Mouse (Mus musculus) stomach, embryonic 15.5 days (tissue): ENCODE measurements around the gene Eif2b5. TPM values are rescaled to one million over a fixed set of nuclear protein-coding genes. Genes with fewer than 3 reads are reported as not detected.
A peak's percentile ranks its signal among the peaks of the same experiment; 100 is the strongest.
"Not testable (repeated sequence)": the region's sequence is repeated elsewhere in the genome, so short reads cannot be mapped to it uniquely, and the experiment has no call there.

Source experiments
- ATAC-seq: fragments of 200-750 bp; cut with Nextera tagmentation; 2 replicates; pipeline ENCODE4 v1.8.0; 2017; ENCODE audit warnings: low read depth, moderate number of reproducible peaks, moderate TSS enrichment; ENCODE audit not compliant: insufficient read depth, low FRiP score
- H3K27ac ChIP-seq: fragments of 300-500 bp; sonication (generic); 2 replicates; pipeline ENCODE4 v1.5.1; 2015; ENCODE audit warnings: mild to moderate bottlenecking, inconsistent platforms
- H3K27me3 ChIP-seq: fragments of 300-500 bp; sonication (generic); replicated peaks from 2 replicates; pipeline ENCODE4 v1.6.1; 2015; ENCODE audit warnings: inconsistent platforms
- H3K36me3 ChIP-seq: fragments of 300-500 bp; sonication (generic); 2 replicates; pipeline ENCODE4 v1.6.1; 2015; ENCODE audit warnings: inconsistent platforms
- H3K4me1 ChIP-seq: fragments of 300-500 bp; sonication (generic); 2 replicates; pipeline ENCODE4 v1.6.1; 2015; ENCODE audit warnings: inconsistent platforms
- H3K4me2 ChIP-seq: fragments of 300-500 bp; sonication (generic); 2 replicates; pipeline ENCODE4 v1.6.1; 2015; ENCODE audit warnings: mild to moderate bottlenecking, inconsistent platforms
- H3K4me3 ChIP-seq: fragments of 300-500 bp; sonication (generic); replicated peaks from 2 replicates; pipeline ENCODE4 v1.5.1; 2015; ENCODE audit warnings: inconsistent platforms
- H3K9ac ChIP-seq: fragments of 300-500 bp; sonication (generic); 2 replicates; pipeline ENCODE4 v1.6.1; 2015; ENCODE audit warnings: inconsistent platforms
- H3K9me3 ChIP-seq: fragments of 300-500 bp; sonication (generic); 2 replicates; pipeline ENCODE4 v1.6.1; 2016; ENCODE audit warnings: inconsistent platforms
- WGBS: fragments of 180-500 bp; shearing (Covaris S2); methylation state at CpG from one replicate; pipeline ENCODE4 v1.1.7; 2015; 5-methylcytosine and 5-hydroxymethylcytosine counted together
- polyA plus RNA-seq: library from polyadenylated mRNA; unstranded; fragments of >200 nt; fragmentation: Nextera tagmentation; extraction: Ambion mirVana; gene quantifications from 2 replicates; pipeline ENCODE4 v1.2.1, GENCODE M21; 2015

Gene Eif2b5
- 90.2 and 95.0 TPM in 2 replicates for polyA plus RNA-seq

GRCm38 (mm10) chr16:20498677-20499475 lies at the start of gene Eif2b5:
Gene Eif2b5 (plus strand): TSS chr16:20498817.
- WGBS: under 1% methylated on average over 49 of the region's 49 CpGs
- peak; percentile 94 for ATAC-seq

GRCm38 (mm10) chr16:20451774-20452173 lies 46.8 kb upstream of the Eif2b5 start:
- 45% methylated on average over 6 of the region's 6 CpGs for WGBS
- Histone ChIP-seq H3K36me3 (no peaks in the 10 kb centered on the region), H3K4me3 (no peak overlapping the region), H3K4me1 (no peaks in the 10 kb centered on the region), H3K4me2 (no peak overlapping the region), H3K9me3 (no peaks in the 10 kb centered on the region), H3K27ac (no peak overlapping the region), H3K27me3 (no peaks in the 10 kb centered on the region), H3K9ac (no peak overlapping the region)
- ATAC-seq: no peak

More at GRCm38 (mm10) chr16:20498677-20499475, at the start of gene Eif2b5:
- H3K4me1 ChIP-seq: peaks cover 8% of the 10 kb centered on the region; the same call in 1 of the 2 replicates
- peak within 1 kb of the TSS; percentile 99 for H3K4me3 ChIP-seq
- H3K36me3 ChIP-seq: peaks cover 29% of the 10 kb centered on the region
- H3K27ac ChIP-seq: peak within 1 kb of the TSS; percentile 70
- no peaks in the 10 kb centered on the region for H3K27me3 ChIP-seq
- H3K9ac ChIP-seq: peak within 1 kb of the TSS; percentile 89
- no peaks in the 10 kb centered on the region for H3K9me3 ChIP-seq
- H3K4me2 ChIP-seq: peak within 1 kb of the TSS; percentile 81

DNA sequence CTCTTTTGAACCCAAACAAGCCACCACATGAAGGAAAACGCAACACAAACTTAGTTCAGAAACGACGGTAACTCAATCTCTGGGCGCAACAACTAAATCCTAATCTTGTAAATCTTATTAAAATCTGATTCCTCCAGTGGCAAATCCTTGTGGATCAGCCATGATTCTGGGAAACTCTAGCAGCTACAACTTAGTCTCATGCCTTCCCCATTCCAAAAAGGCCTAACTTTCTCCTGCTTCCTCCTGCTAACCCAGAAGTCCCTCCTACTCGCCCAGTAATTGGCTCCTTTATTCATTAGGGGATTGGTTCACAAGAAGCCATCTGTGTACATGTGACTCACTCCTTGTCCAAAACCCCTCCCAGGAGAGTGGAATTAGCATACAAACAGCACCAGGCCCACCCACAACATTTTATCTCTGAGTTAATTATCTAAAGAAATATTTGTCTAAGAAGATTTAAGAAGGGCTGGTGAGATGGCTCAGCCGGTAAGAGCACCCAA lies 44.4 kb upstream of the Eif2b5 start:
- Histone ChIP-seq H3K27me3 (no peaks in the 10 kb centered on the region), H3K4me2 (no peak overlapping the region), H3K36me3 (no peaks in the 10 kb centered on the region), H3K27ac (no peak overlapping the region), H3K9ac (no peak overlapping the region), H3K4me1 (no peaks in the 10 kb centered on the region), H3K4me3 (no peak overlapping the region), H3K9me3 (no peaks in the 10 kb centered on the region)
- no peak for ATAC-seq
- WGBS: 87% methylated on average over 6 of the region's 6 CpGs

DNA sequence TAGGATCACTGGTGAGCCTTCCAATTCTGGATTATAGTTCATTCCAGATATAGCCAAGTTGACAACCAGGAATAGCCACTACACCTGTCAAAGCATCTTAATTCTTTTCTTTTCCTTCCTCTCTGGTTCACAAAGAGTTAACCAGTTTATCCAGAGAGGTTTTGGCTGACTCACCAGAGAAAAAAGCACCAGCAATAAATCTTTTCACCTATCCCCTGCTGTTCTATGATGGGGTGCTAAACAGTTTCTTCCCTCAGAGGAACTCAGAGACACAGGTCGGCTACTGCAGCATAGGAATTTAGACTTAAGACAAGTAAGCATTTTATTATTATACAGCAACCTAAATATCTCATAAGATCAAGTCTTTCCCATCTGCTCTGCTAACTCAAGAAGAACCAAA lies 42.5 kb upstream of the Eif2b5 start:
- ATAC-seq: no peak
- H3K4me2 ChIP-seq: no peak overlapping the region
- H3K27me3 ChIP-seq: no peaks in the 10 kb centered on the region
- no peak overlapping the region for H3K27ac ChIP-seq
- no peak overlapping the region for H3K9ac ChIP-seq
- no peak overlapping the region for H3K4me3 ChIP-seq
- H3K9me3 ChIP-seq: no peaks in the 10 kb centered on the region
- no peaks in the 10 kb centered on the region for H3K36me3 ChIP-seq
- no peaks in the 10 kb centered on the region for H3K4me1 ChIP-seq
- 11% methylated on average over 1 of the region's 1 CpGs for WGBS

- 84% methylated on average over 5 of the region's 5 CpGs for WGBS
- H3K4me3 ChIP-seq, ATAC-seq, H3K9ac ChIP-seq, H3K4me2 ChIP-seq, H3K27me3 ChIP-seq, H3K27ac ChIP-seq, H3K36me3 ChIP-seq, H3K4me1 ChIP-seq, H3K9me3 ChIP-seq: not testable (repeated sequence)
These were observed 39.9 kb upstream of the Eif2b5 start for GRCm38 (mm10) chr16:20458736-20459135.

GRCm38 (mm10) chr16:20464725-20465124 lies 33.9 kb upstream of the Eif2b5 start:
- Histone ChIP-seq H3K9me3 (no peaks in the 10 kb centered on the region), H3K36me3 (no peaks in the 10 kb centered on the region), H3K27me3 (no peaks in the 10 kb centered on the region), H3K27ac (no peak overlapping the region), H3K4me3 (no peak overlapping the region), H3K9ac (no peak overlapping the region), H3K4me1 (no peaks in the 10 kb centered on the region), H3K4me2 (no peak overlapping the region)
- no peak for ATAC-seq

- H3K4me1 ChIP-seq: no peaks in the 10 kb centered on the region
- no peak for ATAC-seq
- H3K9me3 ChIP-seq: no peaks in the 10 kb centered on the region
- H3K4me3 ChIP-seq: no peak overlapping the region
- no peak overlapping the region for H3K4me2 ChIP-seq
- 88% methylated on average over 2 of the region's 2 CpGs for WGBS
- no peaks in the 10 kb centered on the region for H3K27me3 ChIP-seq
- H3K36me3 ChIP-seq: no peaks in the 10 kb centered on the region
- no peak overlapping the region for H3K27ac ChIP-seq
- no peak overlapping the region for H3K9ac ChIP-seq
These were observed 27.6 kb upstream of the Eif2b5 start for GRCm38 (mm10) chr16:20470981-20471380.

DNA sequence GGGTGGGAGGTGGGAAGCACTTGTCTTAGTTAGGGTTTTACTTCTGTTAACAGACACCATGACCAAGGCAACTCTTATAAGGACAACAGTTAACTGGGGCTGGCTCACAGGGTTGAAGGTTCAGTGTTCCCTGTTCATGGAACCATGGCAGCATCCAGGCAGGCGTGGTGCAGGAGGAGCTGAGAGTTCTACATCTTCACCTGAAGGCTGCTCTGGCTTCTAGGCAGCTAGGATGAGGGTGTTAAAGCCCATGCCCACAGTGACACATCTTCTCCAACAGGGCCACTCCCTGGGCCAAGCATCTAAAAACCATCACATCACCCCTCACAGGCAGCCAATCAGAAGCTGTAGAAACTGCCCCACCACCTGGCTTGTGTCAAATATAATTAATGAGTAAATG lies 26.9 kb upstream of the Eif2b5 start:
- Histone ChIP-seq H3K4me1 (no peaks in the 10 kb centered on the region), H3K4me3 (no peak overlapping the region), H3K27ac (no peak overlapping the region), H3K9me3 (no peaks in the 10 kb centered on the region), H3K4me2 (no peak overlapping the region), H3K9ac (no peak overlapping the region), H3K36me3 (no peaks in the 10 kb centered on the region), H3K27me3 (no peaks in the 10 kb centered on the region)
- ATAC-seq: no peak
- 73% methylated on average over 1 of the region's 1 CpGs for WGBS

DNA sequence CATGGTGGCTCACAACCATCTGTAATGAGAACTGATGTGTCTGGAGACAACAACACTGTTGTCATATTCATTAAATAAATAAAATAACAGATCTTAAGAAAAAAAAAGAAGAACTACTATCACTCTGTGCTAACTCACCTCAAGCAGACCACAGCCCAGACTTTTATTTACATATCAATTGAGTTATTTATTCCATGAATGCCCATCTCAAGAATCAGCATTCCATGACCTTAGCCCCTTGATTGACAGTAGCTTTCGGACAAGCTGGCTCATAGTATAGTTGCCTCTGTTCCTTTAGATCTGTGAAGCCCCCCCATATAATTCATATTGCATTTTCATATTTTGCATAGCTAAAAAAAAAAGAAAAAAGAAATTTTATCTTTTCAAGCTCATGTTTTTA lies 24.9 kb upstream of the Eif2b5 start:
- no peaks in the 10 kb centered on the region for H3K9me3 ChIP-seq
- H3K9ac ChIP-seq: no peak overlapping the region
- H3K4me2 ChIP-seq: no peak overlapping the region
- ATAC-seq: no peak
- no peaks in the 10 kb centered on the region for H3K27me3 ChIP-seq
- no peaks in the 10 kb centered on the region for H3K36me3 ChIP-seq
- WGBS: 88% methylated on average over 1 of the region's 1 CpGs
- no peak overlapping the region for H3K27ac ChIP-seq
- H3K4me1 ChIP-seq: no peaks in the 10 kb centered on the region
- H3K4me3 ChIP-seq: no peak overlapping the region

- no peaks in the 10 kb centered on the region for H3K4me1 ChIP-seq
- ATAC-seq: no peak
- H3K27me3 ChIP-seq: no peaks in the 10 kb centered on the region
- no peaks in the 10 kb centered on the region for H3K36me3 ChIP-seq
- H3K27ac ChIP-seq: no peak overlapping the region
- no peaks in the 10 kb centered on the region for H3K9me3 ChIP-seq
- no peak overlapping the region for H3K9ac ChIP-seq
- no peak overlapping the region for H3K4me2 ChIP-seq
- 86% methylated on average over 8 of the region's 8 CpGs for WGBS
- no peak overlapping the region for H3K4me3 ChIP-seq
These were observed 24.4 kb upstream of the Eif2b5 start for GRCm38 (mm10) chr16:20474211-20474610.

DNA sequence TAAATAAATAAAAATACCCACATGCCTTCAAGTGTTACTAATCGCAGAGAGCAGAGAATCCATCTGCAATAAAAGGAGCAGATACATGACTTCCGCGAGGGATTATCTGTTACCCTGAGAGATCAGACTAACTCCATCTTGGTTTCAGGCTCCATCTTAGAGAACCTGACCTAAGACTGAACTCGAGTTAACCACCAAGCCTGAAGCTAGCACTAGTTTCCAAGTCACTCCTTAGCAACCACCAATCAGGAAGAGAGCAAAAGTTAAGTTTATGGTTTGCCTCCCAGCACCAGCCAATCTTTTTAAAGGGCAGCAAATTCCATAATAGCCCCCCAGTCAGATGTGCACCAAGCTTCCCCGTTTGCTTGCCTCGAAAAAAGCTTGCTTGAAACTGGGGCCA lies 23.8 kb upstream of the Eif2b5 start:
- Histone ChIP-seq H3K27ac (no peak overlapping the region), H3K4me3 (no peak overlapping the region), H3K4me2 (no peak overlapping the region), H3K27me3 (no peaks in the 10 kb centered on the region), H3K9ac (no peak overlapping the region), H3K4me1 (no peaks in the 10 kb centered on the region), H3K36me3 (no peaks in the 10 kb centered on the region), H3K9me3 (no peaks in the 10 kb centered on the region)
- ATAC-seq: no peak
- 78% methylated on average over 6 of the region's 6 CpGs for WGBS

- Histone ChIP-seq H3K4me2 (no peak overlapping the region), H3K4me1 (no peaks in the 10 kb centered on the region), H3K27me3 (no peaks in the 10 kb centered on the region), H3K36me3 (no peaks in the 10 kb centered on the region), H3K9ac (no peak overlapping the region), H3K9me3 (no peaks in the 10 kb centered on the region), H3K4me3 (no peak overlapping the region), H3K27ac (no peak overlapping the region)
- WGBS: 70% methylated on average over 1 of the region's 1 CpGs
- ATAC-seq: no peak
These were observed 23.3 kb upstream of the Eif2b5 start for GRCm38 (mm10) chr16:20475335-20475734.
